Mouse (Mus musculus): Measurements from ENCODE around the gene Slc16a1. TPM values are rescaled to one million over a fixed set of nuclear protein-coding genes. Genes with fewer than 3 reads are reported as not detected.
"Not testable (repeated sequence)": the region's sequence is repeated elsewhere in the genome, so short reads cannot be mapped to it uniquely, and the experiment has no call there.

The Slc16a1 gene
- total RNA-seq, 2 experiments from 2014 or later: 28.4 to 34.3 TPM

- DNase-seq (ENCODE audit: extremely low spot score in 1 of 2, low spot score in 1 of 2): no peak
Observed at GRCm38 (mm10) chr3:104673642-104674328, 35.3 kb downstream of the Slc16a1 start.

DNA sequence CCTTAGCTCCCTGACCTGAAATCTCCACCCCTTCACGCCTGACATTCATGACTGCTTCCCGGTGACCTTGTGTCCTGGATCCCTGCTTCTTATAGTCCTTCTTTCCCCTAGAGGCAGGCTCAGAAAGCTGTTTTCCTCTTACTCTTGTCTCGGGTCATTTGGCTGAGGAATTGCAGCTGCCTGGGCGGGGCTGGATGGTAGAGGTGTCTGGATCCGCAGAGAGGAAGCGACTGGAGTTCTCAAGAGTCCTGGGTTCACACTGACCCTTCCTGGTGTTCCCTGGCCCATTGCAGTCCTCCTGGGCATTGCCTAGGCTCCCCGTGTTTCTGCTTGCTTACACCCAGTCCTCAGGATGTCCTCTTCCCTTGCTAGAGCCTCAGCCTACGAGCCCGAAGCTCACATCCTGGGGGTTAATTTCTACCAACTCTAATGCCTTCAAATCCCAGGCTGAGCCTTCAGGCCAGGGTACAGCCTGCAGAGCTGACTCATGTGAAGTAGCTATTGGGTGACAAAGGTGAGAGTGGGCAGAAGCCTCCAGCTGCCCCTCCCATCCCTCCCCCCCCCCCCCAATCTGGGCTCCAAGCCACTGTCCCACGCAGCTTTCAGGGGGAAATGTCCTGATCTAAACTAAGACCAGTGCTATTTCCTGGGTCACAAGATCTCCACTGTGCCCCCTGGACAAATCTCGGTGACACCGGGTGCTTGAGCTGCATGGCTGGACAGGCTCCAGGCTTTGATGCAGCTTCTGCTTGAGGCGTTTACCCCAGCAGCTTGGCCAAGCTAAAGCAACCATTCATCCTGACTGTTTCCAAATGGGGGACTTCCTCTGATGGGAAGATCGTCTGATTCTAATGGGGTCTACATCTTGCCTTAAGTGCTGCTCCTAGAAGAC, 36.1 kb downstream of the Slc16a1 start:
- no peak for DNase-seq (ENCODE audit: extremely low spot score in 1 of 2, low spot score in 1 of 2)

DNA sequence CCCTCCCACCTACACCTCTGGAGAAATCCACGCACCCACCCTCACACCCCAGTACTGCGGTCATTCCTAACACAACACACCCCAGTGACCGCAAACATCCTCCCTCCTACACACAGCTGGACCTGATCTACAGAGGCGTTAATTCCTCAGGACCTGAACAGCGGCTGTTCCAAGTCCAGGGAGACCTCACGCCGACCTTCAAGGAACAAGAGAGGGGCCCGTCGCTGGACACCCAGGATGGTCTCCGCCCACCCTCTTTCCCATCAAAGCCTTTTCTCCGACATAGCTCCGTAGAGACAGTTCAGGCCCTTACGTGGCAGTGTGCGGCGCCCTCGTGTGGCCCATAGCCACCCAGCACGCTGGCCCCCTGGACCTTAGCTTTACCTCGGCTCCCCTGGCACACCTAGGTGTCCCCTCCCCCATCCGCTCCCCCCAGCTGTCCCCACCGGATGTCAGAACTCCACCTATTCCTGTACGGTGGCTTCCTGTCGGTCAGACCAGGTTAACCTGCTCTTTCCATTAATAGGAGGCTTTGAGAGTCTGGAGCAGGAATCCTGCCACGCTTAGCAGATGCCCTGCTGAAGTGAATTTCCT, 36.9 kb downstream of the Slc16a1 start:
- DNase-seq (ENCODE audit: extremely low spot score in 1 of 2, low spot score in 1 of 2): peak; percentile 48 to 70

DNA sequence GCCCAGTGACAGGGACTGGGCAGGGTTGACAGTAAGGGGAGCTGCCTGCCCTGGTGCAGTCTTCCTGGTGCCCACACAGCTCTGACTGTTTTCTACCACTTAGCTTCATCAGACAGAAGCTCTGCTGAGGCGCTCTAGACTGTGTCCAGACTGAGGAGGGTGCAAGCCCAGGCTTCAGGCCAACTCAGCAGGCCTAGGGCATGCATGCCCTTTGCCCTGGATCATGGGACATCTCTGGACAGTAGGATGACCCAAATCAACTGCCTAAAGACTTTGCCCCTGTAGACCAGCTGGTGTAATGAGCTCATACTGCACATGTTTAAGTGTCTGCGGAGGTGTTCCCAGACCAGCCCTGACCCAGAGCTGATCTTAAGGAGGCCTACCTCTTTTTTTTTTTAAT, 39.3 kb downstream of the Slc16a1 start:
- DNase-seq (ENCODE audit: extremely low spot score in 1 of 2, low spot score in 1 of 2): no peak

DNA sequence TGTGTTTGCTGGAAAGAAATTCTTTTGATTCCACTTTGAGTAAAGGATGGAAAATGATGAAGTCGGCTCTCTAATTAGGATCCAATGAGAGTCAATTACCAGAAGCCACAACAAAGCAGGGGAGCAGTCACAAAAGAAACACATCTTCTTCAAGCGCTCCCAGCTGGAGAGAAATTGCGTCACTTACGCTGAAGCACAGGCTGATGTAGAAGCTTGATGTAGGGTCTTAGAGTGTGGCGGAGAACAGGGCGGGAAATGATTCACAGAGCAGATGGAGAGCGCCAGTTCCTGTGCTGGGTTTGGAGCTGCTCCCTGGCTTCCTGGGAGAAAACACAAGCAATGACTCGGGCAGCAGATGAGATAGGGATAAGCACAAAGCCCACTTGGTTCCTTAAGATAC, 40.4 kb downstream of the Slc16a1 start:
- DNase-seq (ENCODE audit: extremely low spot score in 1 of 2, low spot score in 1 of 2): no peak

DNA sequence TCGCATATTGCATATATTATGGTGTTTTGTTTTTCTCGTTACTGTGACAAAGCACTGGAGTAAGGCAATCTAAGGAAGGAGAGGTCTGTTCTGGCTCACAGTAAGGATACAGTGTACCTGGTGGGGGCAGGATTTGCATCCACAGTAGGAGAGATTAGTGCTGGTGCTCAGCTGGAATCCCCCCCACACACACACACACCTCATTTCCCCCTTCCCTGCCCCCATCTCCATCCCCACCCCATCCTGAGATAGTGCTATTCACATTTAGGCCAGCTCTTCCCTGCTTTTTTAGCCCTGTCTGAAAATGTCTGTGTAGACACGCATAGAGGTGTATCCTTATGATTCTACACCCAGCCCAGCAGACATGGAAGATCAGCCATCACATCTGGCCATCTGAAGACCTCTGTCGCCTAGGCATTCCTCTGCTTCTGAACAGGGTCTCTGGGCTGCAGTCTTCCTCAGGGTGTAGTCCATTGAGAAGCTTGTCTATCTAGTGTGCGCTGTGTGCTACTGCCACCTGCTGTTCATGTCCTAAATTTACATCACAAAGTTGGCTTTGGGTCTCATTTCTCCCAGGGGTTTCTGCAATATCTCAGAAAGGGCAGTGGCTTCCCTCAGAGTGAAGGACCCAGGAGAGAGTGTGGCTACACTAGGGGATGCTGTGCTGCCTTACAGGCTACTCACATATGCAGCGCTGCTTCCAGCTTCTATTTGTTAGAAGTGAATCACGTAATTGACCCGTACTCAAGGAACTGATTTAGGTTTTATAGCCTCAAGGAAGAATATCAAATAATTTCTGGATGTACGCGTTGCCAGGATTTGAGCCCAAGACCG, 44.4 kb downstream of the Slc16a1 start:
- DNase-seq (ENCODE audit: extremely low spot score in 1 of 2, low spot score in 1 of 2): peak in 1 of 2 experiments; percentile 68

- peak; percentile 52 to 73 for DNase-seq (ENCODE audit: extremely low spot score in 1 of 2, low spot score in 1 of 2)
Observed at GRCm38 (mm10) chr3:104700751-104701335, 62.4 kb downstream of the Slc16a1 start.

GRCm38 (mm10) chr3:104701761-104702160, 63.3 kb downstream of the Slc16a1 start:
- DNase-seq (ENCODE audit: extremely low spot score in 1 of 2, low spot score in 1 of 2): no peak

DNA sequence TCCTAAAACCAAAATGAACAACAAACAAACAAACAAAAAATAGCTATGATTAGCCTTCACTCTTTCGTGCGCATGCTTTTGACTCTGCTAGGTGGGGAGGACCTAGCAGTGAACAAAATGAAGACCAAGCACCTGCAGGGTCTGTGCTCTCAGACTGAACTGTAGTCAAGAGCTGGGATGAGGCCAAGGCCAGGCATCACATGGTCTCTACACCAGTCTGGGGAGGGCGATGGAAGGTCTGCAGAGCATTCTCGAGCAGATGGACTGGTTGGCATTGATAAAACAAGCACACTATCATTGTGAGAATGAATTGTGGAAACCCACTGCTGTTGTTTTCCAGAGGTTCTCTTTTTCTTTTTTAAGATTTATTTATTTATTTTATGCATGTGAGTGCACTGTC, 65.5 kb downstream of the Slc16a1 start:
- DNase-seq (ENCODE audit: extremely low spot score in 1 of 2, low spot score in 1 of 2): no peak

DNA sequence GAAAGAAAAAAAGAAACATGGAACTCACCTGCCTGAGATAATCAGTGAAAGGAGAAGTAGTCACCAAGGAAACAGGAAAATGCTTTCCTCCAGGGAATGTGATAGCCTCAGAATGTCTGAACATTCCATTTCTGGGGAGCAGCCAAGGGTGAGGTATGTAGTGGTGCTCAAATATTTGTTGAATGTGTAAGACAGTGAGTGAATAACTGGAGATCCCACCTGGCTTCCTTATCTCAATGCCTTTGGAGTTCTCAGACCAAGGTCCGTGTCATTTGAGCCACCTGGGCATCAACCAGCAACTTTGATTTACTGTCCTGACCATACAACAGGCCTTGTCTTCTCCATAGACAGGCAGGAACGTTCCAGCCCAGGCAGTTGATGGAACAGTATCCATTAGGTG, 68.0 kb downstream of the Slc16a1 start:
- no peak for DNase-seq (ENCODE audit: extremely low spot score in 1 of 2, low spot score in 1 of 2)

- not testable (repeated sequence) for DNase-seq (ENCODE audit: extremely low spot score in 1 of 2, low spot score in 1 of 2)
Observed at GRCm38 (mm10) chr3:104706951-104707771, 68.7 kb downstream of the Slc16a1 start.

GRCm38 (mm10) chr3:104707772-104708144, 69.3 kb downstream of the Slc16a1 start:
- not testable (repeated sequence) for DNase-seq (ENCODE audit: extremely low spot score in 1 of 2, low spot score in 1 of 2)

Other genes with a start within 250 kb of the Slc16a1 start
- gene Lrig2, start 126.8 kb upstream of the Slc16a1 start, total RNA-seq (2021): 10 to 100 TPM; 26.1 to 38.2 TPM
- under 1 TPM; 0.63 to 0.79 TPM for gene Ppm1j, start 142.4 kb downstream of the Slc16a1 start, total RNA-seq (2021)
- not detected for gene Fam19a3, start 143.2 kb downstream of the Slc16a1 start, total RNA-seq (2021)
- 10 to 100 TPM; 25.8 to 26.2 TPM for gene Rhoc, start 149.7 kb downstream of the Slc16a1 start, total RNA-seq (2021)
- gene Mov10, start 179.9 kb downstream of the Slc16a1 start, total RNA-seq (2021): 10 to 100 TPM in 1 of 2 experiments, 1 to 10 TPM in 1; 7.0 to 12.5 TPM
- gene St7l, start 225.3 kb downstream of the Slc16a1 start, total RNA-seq (2021): 10 to 100 TPM; 36.1 to 43.6 TPM
- gene Capza1, start 225.8 kb downstream of the Slc16a1 start, total RNA-seq (2021): 10 to 100 TPM; 47.1 to 47.8 TPM